Mouse (Mus musculus): ENCODE measurements around the gene Egfl8. TPM values are rescaled to one million over a fixed set of nuclear protein-coding genes. Genes with fewer than 3 reads are reported as not detected.

Gene Egfl8
- polyA plus RNA-seq (2014; fragmentation: Nextera tagmentation; extraction: Ambion mirVana), result 3.3 and 3.8 TPM in 2 replicates

DNA sequence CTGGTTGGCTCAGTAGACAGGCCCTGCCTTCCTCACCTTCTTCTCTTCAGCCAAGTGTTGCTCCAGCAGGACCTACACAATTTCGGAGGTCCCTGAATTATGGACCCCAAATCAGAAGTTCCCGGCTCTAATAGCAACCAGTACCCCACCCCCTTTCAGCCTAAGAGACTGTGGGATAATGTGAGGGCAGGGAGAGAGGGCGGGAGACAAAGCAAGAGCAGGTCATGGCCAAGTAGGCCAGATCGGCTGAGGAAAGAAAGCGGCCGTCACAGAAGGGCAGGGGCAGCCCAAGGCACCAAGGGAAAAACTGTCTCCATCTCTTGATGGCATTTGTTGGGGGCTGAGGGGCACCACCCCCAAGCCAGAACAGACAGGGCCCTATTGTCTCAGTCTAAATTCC is at the start of gene Egfl8:
Egfl8 (minus strand) TSS at position 101 of the 400 bp plus-strand sequence.
- no peak for DNase-seq (ENCODE audit: low spot score, missing footprints)
- ATAC-seq (ENCODE audit: low FRiP score), result no peak
- Histone ChIP-seq H3K27me3 (ENCODE audit: control insufficient read depth, insufficient read depth, low read length) (no peaks in the 10 kb centered on the region), H3K36me3 (ENCODE audit: control insufficient read depth, insufficient read depth, low read length) (peaks cover 17% of the 10 kb centered on the region), H3K27ac (ENCODE audit: low read depth, low read length) (no peak within 1 kb of the TSS), H3K9me3 (ENCODE audit: control insufficient read depth, low read length) (no peaks in the 10 kb centered on the region), H3K4me2 (no peak within 1 kb of the TSS), H3K4me1 (ENCODE audit: control insufficient read depth, insufficient read depth, low read length) (no peaks in the 10 kb centered on the region), H3K4me3 (ENCODE audit: low read depth, low read length) (no peak within 1 kb of the TSS), H3K9ac (ENCODE audit: low read length) (no peak within 1 kb of the TSS; the same call in 1 of the 2 replicates)
- WGBS, result 62% methylated on average over 6 of the region's 6 CpGs

DNA sequence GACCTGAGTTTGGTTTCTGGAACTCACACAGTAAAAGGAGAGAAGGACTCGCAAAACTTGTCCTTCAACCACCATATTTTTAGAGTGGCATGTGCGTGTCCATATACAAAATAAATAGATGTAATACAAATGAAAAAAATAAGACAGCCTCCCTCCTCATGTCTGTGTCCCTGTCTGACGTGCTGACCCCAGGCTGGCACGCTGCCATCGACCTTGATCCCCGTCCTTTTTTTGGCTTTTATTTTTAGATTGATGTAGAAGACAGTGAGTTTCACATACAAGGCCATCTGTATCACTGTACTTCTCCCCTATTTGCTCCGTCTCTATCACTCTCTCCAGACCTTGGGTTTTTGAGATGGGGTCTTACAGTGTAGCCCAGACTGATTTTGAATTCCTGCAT is 48.7 kb upstream of the Egfl8 start:
- ATAC-seq (ENCODE audit: low FRiP score), result no peak
- WGBS, result 85% methylated on average over 7 of the region's 7 CpGs

DNA sequence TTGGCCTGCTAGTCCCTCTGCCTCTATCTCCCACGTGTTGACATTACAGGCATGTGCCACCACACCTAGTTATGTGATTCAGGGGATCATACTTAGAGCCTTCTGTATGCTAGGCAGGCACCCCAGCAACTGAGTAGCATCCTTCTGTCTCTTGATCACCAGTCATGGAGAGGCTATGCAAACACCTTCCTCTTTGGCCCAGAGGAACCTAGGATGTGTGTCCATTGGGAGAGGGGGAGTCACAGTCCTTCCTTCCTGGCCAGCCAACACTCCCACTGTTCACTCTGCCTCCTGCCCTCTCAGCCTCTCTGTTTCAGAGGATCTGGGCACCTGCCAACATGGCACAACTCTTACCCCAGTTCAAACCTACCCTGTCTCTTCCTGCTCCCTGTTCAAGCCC is 47.8 kb upstream of the Egfl8 start:
- Histone ChIP-seq H3K4me1 (ENCODE audit: control insufficient read depth, insufficient read depth, low read length) (no peaks in the 10 kb centered on the region; the same call in 1 of the 2 replicates), H3K9me3 (ENCODE audit: control insufficient read depth, low read length) (no peaks in the 10 kb centered on the region), H3K27ac (ENCODE audit: low read depth, low read length) (no peak overlapping the region), H3K9ac (ENCODE audit: low read length) (no peak overlapping the region), H3K4me3 (ENCODE audit: low read depth, low read length) (no peak overlapping the region), H3K4me2 (no peak overlapping the region), H3K27me3 (ENCODE audit: control insufficient read depth, insufficient read depth, low read length) (no peaks in the 10 kb centered on the region; the same call in 1 of the 2 replicates), H3K36me3 (ENCODE audit: control insufficient read depth, insufficient read depth, low read length) (no peaks in the 10 kb centered on the region)
- WGBS, result 46% methylated on average over 1 of the region's 1 CpGs
- DNase-seq (ENCODE audit: low spot score, missing footprints) (no peak), ATAC-seq (ENCODE audit: low FRiP score) (no peak)

More for the DNA sequence above, 48.7 kb upstream of the Egfl8 start:
- H3K36me3 ChIP-seq (ENCODE audit: control insufficient read depth, insufficient read depth, low read length), result no peaks in the 10 kb centered on the region
- no peak overlapping the region for H3K9ac ChIP-seq (ENCODE audit: low read length)
- H3K4me3 ChIP-seq (ENCODE audit: low read depth, low read length), result no peak overlapping the region
- no peaks in the 10 kb centered on the region; the same call in 1 of the 2 replicates for H3K27me3 ChIP-seq (ENCODE audit: control insufficient read depth, insufficient read depth, low read length)
- DNase-seq (ENCODE audit: low spot score, missing footprints), result no peak
- H3K27ac ChIP-seq (ENCODE audit: low read depth, low read length), result no peak overlapping the region
- no peaks in the 10 kb centered on the region; the same call in 1 of the 2 replicates for H3K4me1 ChIP-seq (ENCODE audit: control insufficient read depth, insufficient read depth, low read length)
- H3K4me2 ChIP-seq, result no peak overlapping the region
- no peaks in the 10 kb centered on the region for H3K9me3 ChIP-seq (ENCODE audit: control insufficient read depth, low read length)

DNA sequence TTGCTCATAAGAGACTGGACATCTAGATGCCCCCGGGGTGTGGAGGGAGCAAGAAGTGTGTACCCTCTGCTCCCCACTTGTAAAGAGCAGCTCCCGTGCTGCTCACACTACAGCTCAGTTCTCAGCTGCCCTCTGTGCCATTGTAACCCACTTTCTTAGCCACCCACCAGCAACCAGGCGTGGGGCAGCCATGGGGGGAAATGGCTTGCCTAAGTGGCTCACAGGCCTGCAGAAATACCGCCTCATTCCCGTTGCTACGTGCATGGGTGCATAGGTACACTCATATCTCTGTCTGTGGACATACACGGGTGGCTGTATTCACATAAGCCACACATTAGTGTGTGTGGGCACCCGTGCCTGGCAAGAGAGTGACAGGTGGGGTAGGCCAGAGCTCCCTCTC is 47.2 kb upstream of the Egfl8 start:
- no peak overlapping the region for H3K4me3 ChIP-seq (ENCODE audit: low read depth, low read length)
- WGBS, result 88% methylated on average over 8 of the region's 8 CpGs
- ATAC-seq (ENCODE audit: low FRiP score), result no peak
- H3K9ac ChIP-seq (ENCODE audit: low read length), result no peak overlapping the region
- no peak overlapping the region for H3K4me2 ChIP-seq
- no peak for DNase-seq (ENCODE audit: low spot score, missing footprints)
- H3K27ac ChIP-seq (ENCODE audit: low read depth, low read length), result no peak overlapping the region
- H3K4me1 ChIP-seq (ENCODE audit: control insufficient read depth, insufficient read depth, low read length), result no peaks in the 10 kb centered on the region; the same call in 1 of the 2 replicates
- no peaks in the 10 kb centered on the region for H3K9me3 ChIP-seq (ENCODE audit: control insufficient read depth, low read length)
- H3K27me3 ChIP-seq (ENCODE audit: control insufficient read depth, insufficient read depth, low read length), result no peaks in the 10 kb centered on the region; the same call in 1 of the 2 replicates
- H3K36me3 ChIP-seq (ENCODE audit: control insufficient read depth, insufficient read depth, low read length), result no peaks in the 10 kb centered on the region

DNA sequence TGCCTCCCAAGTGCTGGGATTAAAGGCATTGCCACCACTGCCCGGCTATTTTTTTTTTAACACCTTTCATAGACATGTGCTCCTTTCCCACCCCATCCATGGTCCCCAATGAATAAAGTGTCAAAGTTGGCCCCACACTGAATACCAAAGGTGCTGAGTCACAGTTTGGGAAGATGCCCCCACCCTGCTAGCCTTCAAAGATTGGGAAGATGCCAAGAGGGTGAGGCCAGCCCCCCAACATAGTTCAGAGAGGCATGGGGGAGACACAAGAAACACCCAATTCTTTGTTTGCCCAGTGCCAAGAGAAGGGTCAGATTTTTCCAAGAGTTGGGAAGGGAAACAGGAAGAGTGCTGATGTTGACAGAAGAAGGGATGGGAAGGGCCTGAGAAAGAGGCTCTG is 46.7 kb upstream of the Egfl8 start:
- WGBS, result 81% methylated on average over 1 of the region's 1 CpGs
- Histone ChIP-seq H3K9me3 (ENCODE audit: control insufficient read depth, low read length) (no peaks in the 10 kb centered on the region), H3K4me2 (no peak overlapping the region), H3K27me3 (ENCODE audit: control insufficient read depth, insufficient read depth, low read length) (no peaks in the 10 kb centered on the region; the same call in 1 of the 2 replicates), H3K27ac (ENCODE audit: low read depth, low read length) (no peak overlapping the region), H3K9ac (ENCODE audit: low read length) (no peak overlapping the region), H3K4me1 (ENCODE audit: control insufficient read depth, insufficient read depth, low read length) (no peaks in the 10 kb centered on the region; the same call in 1 of the 2 replicates), H3K4me3 (ENCODE audit: low read depth, low read length) (no peak overlapping the region), H3K36me3 (ENCODE audit: control insufficient read depth, insufficient read depth, low read length) (no peaks in the 10 kb centered on the region)
- no peak for ATAC-seq (ENCODE audit: low FRiP score)
- DNase-seq (ENCODE audit: low spot score, missing footprints), result no peak

DNA sequence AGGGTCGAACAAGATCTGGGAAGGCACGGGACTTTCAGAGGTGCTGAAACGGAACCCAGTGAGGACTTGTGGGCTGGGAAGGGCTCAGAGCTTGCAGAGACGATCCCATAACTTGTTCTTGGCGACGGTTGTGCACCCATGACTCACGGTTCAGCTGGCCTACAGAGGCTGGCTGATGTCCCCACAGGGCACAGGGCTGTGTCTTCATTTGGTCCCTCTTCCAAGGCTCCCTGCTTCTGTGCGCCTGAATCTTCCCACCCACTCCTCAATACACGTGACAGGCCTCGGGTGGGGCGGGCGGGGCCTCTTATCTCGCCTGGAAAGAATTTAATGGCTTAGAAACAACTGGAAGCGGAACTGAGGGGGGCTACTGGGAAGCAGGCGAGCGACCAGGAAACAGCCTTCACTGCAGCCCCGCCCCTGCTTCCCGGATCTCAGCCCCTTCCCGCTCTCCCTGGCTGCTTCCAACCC is 45.4 kb upstream of the Egfl8 start:
- no peaks in the 10 kb centered on the region; the same call in 1 of the 2 replicates for H3K27me3 ChIP-seq (ENCODE audit: control insufficient read depth, insufficient read depth, low read length)
- no peak overlapping the region for H3K9ac ChIP-seq (ENCODE audit: low read length)
- H3K4me2 ChIP-seq, result no peak overlapping the region
- H3K9me3 ChIP-seq (ENCODE audit: control insufficient read depth, low read length), result no peaks in the 10 kb centered on the region
- WGBS, result 10% methylated on average over 19 of the region's 19 CpGs
- no peak for ATAC-seq (ENCODE audit: low FRiP score)
- H3K4me3 ChIP-seq (ENCODE audit: low read depth, low read length), result no peak overlapping the region
- H3K4me1 ChIP-seq (ENCODE audit: control insufficient read depth, insufficient read depth, low read length), result peaks cover 3% of the 10 kb centered on the region; the same call in 1 of the 2 replicates
- no peaks in the 10 kb centered on the region for H3K36me3 ChIP-seq (ENCODE audit: control insufficient read depth, insufficient read depth, low read length)
- no peak overlapping the region for H3K27ac ChIP-seq (ENCODE audit: low read depth, low read length)
- DNase-seq (ENCODE audit: low spot score, missing footprints), result no peak

DNA sequence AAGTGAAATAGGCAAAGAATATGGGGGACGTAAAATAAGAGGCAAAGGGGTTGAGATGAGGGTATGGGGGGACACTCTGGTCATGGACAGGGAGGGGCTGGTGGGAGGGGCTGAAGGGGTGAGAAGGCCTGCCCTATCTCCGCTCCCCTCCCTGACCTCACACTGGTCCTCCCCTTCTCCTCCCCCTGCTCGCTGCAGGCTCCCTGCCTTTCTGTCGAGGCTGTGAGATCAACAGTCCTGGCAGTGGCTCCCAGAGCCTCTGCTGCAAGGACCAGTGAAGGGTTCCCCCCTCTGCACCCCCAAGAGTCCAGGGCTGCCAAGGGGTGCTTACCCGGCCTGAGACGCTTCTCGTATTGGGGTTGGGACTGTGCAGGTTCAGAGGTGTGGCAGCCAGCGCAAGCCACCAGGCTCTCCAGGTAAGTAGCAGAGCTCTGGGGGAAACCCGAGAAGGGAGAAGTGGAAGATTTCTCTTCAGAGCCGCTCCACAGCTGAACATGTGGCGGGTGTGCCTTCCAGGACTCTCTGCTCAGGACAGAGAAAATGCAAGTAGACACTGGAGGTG is 44.6 kb upstream of the Egfl8 start:
- 43% methylated on average over 10 of the region's 11 CpGs for WGBS
- ATAC-seq (ENCODE audit: low FRiP score), result no peak
- H3K27ac ChIP-seq (ENCODE audit: low read depth, low read length), result no peak overlapping the region
- H3K9ac ChIP-seq (ENCODE audit: low read length), result no peak overlapping the region; the same call in 1 of the 2 replicates
- H3K4me2 ChIP-seq, result no peak overlapping the region
- H3K4me1 ChIP-seq (ENCODE audit: control insufficient read depth, insufficient read depth, low read length), result peaks cover 3% of the 10 kb centered on the region; the same call in 1 of the 2 replicates
- no peak for DNase-seq (ENCODE audit: low spot score, missing footprints)
- no peak overlapping the region for H3K4me3 ChIP-seq (ENCODE audit: low read depth, low read length)
- no peaks in the 10 kb centered on the region; the same call in 1 of the 2 replicates for H3K27me3 ChIP-seq (ENCODE audit: control insufficient read depth, insufficient read depth, low read length)
- no peaks in the 10 kb centered on the region for H3K36me3 ChIP-seq (ENCODE audit: control insufficient read depth, insufficient read depth, low read length)
- no peaks in the 10 kb centered on the region for H3K9me3 ChIP-seq (ENCODE audit: control insufficient read depth, low read length)

DNA sequence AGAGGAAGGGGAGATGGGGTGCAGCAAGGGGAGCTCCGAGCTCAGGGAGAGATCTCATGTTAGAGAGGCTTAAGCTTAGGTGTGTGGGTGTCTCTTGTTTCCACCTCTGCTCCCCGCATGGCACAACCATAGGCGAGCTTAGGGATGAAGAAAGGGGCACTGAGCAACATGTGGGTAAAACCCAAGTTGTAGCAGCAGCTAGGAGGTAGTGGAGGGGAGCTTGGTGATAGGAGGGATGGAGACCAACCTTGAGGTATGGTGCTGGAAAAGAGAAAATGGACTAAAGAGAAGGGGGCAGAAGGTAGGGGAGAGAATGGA is 44.1 kb upstream of the Egfl8 start:
- Histone ChIP-seq H3K9ac (ENCODE audit: low read length) (no peak overlapping the region), H3K4me1 (ENCODE audit: control insufficient read depth, insufficient read depth, low read length) (peaks cover 3% of the 10 kb centered on the region; the same call in 1 of the 2 replicates), H3K4me3 (ENCODE audit: low read depth, low read length) (no peak overlapping the region), H3K27me3 (ENCODE audit: control insufficient read depth, insufficient read depth, low read length) (no peaks in the 10 kb centered on the region; the same call in 1 of the 2 replicates), H3K9me3 (ENCODE audit: control insufficient read depth, low read length) (no peaks in the 10 kb centered on the region), H3K4me2 (no peak overlapping the region), H3K27ac (ENCODE audit: low read depth, low read length) (no peak overlapping the region), H3K36me3 (ENCODE audit: control insufficient read depth, insufficient read depth, low read length) (no peaks in the 10 kb centered on the region)
- no peak for ATAC-seq (ENCODE audit: low FRiP score)
- WGBS, result 63% methylated on average over 3 of the region's 3 CpGs
- no peak for DNase-seq (ENCODE audit: low spot score, missing footprints)

DNA sequence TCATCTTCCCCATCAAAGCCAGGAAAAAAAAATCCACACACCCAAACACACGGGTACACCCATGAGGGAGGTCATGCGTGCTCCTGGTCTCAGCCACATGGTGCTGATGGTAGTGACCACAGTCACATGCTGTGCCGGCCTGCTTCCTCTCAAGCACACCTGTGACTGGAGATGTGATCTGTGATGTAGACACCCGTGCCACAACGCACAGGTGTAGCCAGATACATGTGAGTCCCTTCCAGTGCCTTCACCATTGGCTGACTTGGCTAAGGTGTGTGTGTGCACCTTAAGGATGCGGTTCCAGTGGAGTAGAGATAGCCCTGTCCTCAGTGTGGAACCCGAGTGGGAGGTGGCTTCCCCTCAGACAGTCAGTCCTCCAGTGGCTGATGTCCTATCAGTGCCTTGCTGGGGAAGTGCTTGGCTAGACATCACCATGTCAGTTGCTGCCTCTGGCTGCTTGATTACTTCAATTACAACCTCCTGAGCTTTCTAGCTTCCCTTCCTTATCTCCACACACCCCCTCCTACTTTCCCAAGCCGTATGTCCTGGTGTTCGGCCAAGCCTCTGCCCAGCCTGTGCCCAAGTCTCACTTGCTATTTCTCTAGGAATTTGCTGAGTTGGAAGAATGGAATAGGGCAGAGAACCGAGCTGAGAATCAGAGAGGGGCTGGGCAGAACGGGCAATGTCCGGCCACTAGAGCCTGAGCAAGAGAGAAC is 43.6 kb upstream of the Egfl8 start:
- Histone ChIP-seq H3K9ac (ENCODE audit: low read length) (no peak overlapping the region), H3K4me1 (ENCODE audit: control insufficient read depth, insufficient read depth, low read length) (peaks cover 3% of the 10 kb centered on the region; the same call in 1 of the 2 replicates), H3K4me3 (ENCODE audit: low read depth, low read length) (no peak overlapping the region), H3K9me3 (ENCODE audit: control insufficient read depth, low read length) (no peaks in the 10 kb centered on the region), H3K36me3 (ENCODE audit: control insufficient read depth, insufficient read depth, low read length) (no peaks in the 10 kb centered on the region), H3K27ac (ENCODE audit: low read depth, low read length) (no peak overlapping the region), H3K27me3 (ENCODE audit: control insufficient read depth, insufficient read depth, low read length) (no peaks in the 10 kb centered on the region; the same call in 1 of the 2 replicates), H3K4me2 (no peak overlapping the region)
- DNase-seq (ENCODE audit: low spot score, missing footprints) (no peak), ATAC-seq (ENCODE audit: low FRiP score) (no peak)
- 72% methylated on average over 12 of the region's 12 CpGs for WGBS
